Mouse (Mus musculus) heart, adult 2 months (tissue): ENCODE results near the gene AV320801. TPM values are rescaled to one million over a fixed set of nuclear protein-coding genes. Genes with fewer than 3 reads are reported as not detected.
"Not testable (repeated sequence)": the region's sequence is repeated elsewhere in the genome, so short reads cannot be mapped to it uniquely, and the experiment has no call there.

Source experiments
- DNase-seq, 2 experiments: peaks; one replicate each; pipeline ENCODE4 v3.0.0; 2021
- H3K27ac ChIP-seq: fragments of 200-600 bp; 2 replicates; pipeline ENCODE4 v1.8.1; 2022
- H3K27me3 ChIP-seq: fragments of 200-500 bp; 2 replicates; pipeline ENCODE4 v1.6.1; 2012; ENCODE audit warnings: mild to moderate bottlenecking, low read length, inconsistent platforms, mixed read lengths; ENCODE audit not compliant: control insufficient read depth, insufficient read depth
- H3K36me3 ChIP-seq: fragments of 200-500 bp; 2 replicates; pipeline ENCODE4 v1.6.1; 2012; ENCODE audit warnings: low read length, inconsistent platforms; ENCODE audit not compliant: control insufficient read depth, insufficient read depth
- H3K4me1 ChIP-seq: fragments of 200-500 bp; 2 replicates; pipeline ENCODE4 v1.6.1; 2011; ENCODE audit warnings: low read length; ENCODE audit not compliant: control insufficient read depth, insufficient read depth
- H3K4me3 ChIP-seq: fragments of 200-600 bp; 2 replicates; pipeline ENCODE4 v1.8.1; 2022
- H3K79me2 ChIP-seq: fragments of 200-500 bp; replicated peaks from 2 replicates; pipeline ENCODE4 v1.6.1; 2012; ENCODE audit warnings: mild to moderate bottlenecking, inconsistent platforms, low read length, moderate library complexity, mixed read lengths; ENCODE audit not compliant: control insufficient read depth, insufficient read depth
- H3K9ac ChIP-seq: fragments of 200-500 bp; 2 replicates; pipeline ENCODE4 v1.6.1; 2012; ENCODE audit warnings: low read depth, mild to moderate bottlenecking, control low read depth, inconsistent platforms, low read length, mixed read lengths
- WGBS: fragments of 180-500 bp; shearing (Covaris S2); methylation state at CpG from one replicate; pipeline ENCODE4 v1.1.7; 2018; 5-methylcytosine and 5-hydroxymethylcytosine counted together
- intact Hi-C: fragments of 180-260 bp; cut with DNase I; formaldehyde crosslinking; loops from one replicate; pipeline ENCODE4 v1.15.1; 2025
- long read RNA-seq: library from polyadenylated mRNA; stranded (forward); transcript quantifications from one replicate; pipeline ENCODE4 v2.0.0, GENCODE M21; 2021
- polyA plus RNA-seq: library from polyadenylated mRNA; depleted of rRNA; stranded (reverse); fragments of >200 nt; gene quantifications from 2 replicates; pipeline ENCODE4 v1.2.3, GENCODE M21; 2012; rRNA removed
- total RNA-seq, 2 experiments: library from RNA; stranded (reverse); gene quantifications; 2 replicates each; pipeline ENCODE4 v1.2.3; 2021

Gene AV320801
- total RNA-seq = not detected
- polyA plus RNA-seq = not detected in 2 replicates
- long read RNA-seq = 0 reads

DNA sequence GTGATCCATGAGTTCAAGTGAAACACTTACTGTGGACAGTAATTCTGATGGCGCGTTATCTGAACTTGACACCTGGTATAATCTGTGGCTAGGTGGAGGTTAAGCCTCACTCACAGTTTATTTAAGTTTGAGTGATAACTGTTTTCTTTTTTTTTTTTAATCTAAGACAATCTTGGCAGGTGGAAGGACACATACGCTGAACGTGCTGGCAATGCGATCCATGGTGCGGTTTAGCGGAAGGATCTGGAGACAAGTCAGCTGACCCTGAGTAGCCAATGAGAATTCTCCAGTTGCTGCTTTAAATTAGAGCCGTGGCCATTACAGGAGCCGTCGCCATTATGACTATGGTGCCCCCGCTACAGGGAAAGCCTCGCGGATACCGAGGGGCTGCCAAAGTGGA is at the start of gene AV320801:
Gene AV320801 (plus strand): TSS at position 301 of the 400 bp plus-strand sequence.
- intact Hi-C loops, DNase-seq: not testable (repeated sequence)

GRCm38 (mm10) chrX:135464160-135464559 is 30.2 kb upstream of the AV320801 start:
- WGBS = no CpG with 5 or more reads among the region's 3 CpGs
- not testable (repeated sequence) for H3K79me2 ChIP-seq

More for the DNA sequence above, at the start of gene AV320801:
- not testable (repeated sequence) for H3K27me3 ChIP-seq, H3K36me3 ChIP-seq, H3K4me1 ChIP-seq, H3K79me2 ChIP-seq, H3K27ac ChIP-seq, H3K9ac ChIP-seq, H3K4me3 ChIP-seq
- WGBS = 91% methylated on average over 7 of the region's 14 CpGs

GRCm38 (mm10) chrX:135481902-135482301 is 12.5 kb upstream of the AV320801 start:
- H3K4me1 ChIP-seq, H3K9ac ChIP-seq, H3K27ac ChIP-seq, H3K36me3 ChIP-seq, H3K27me3 ChIP-seq, H3K4me3 ChIP-seq, intact Hi-C loops, H3K79me2 ChIP-seq, DNase-seq: not testable (repeated sequence)
- whole genome bisulfite sequencing = no CpG with 5 or more reads among the region's 6 CpGs

More at GRCm38 (mm10) chrX:135464160-135464559, 30.2 kb upstream of the AV320801 start:
- DNase-seq, H3K4me3 ChIP-seq, H3K9ac ChIP-seq, intact Hi-C loops, H3K4me1 ChIP-seq, H3K27me3 ChIP-seq, H3K27ac ChIP-seq, H3K36me3 ChIP-seq: not testable (repeated sequence)

DNA sequence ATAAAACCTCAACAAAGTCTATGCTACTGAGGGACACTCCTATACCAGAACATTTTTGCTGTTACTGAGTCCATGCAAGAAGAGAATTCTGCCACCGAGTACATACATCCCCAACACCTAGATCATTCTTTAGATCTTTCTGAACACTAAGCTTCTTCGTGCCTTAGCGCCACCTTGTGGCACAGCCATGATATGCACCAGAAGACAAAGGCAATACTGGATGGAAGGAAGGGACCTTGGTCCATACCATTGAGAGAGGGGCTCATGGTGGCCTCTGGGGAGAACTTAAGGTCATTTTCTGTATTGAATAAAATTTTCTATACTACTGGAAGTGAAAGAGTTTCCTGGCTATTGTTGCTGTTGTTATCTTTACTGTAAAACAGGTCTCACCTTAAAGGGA is 11.2 kb upstream of the AV320801 start:
- DNase-seq, H3K4me1 ChIP-seq, H3K9ac ChIP-seq, H3K4me3 ChIP-seq, intact Hi-C loops, H3K27ac ChIP-seq, H3K27me3 ChIP-seq, H3K36me3 ChIP-seq, H3K79me2 ChIP-seq: not testable (repeated sequence)
- no CpG with 5 or more reads among the region's 3 CpGs for WGBS

Other genes starting within 250 kb of the AV320801 start
- not detected for gene Pramel3, start 192.3 kb upstream of the AV320801 start, total RNA-seq
- 0.06 TPM in 1 of 2 replicates, not detected in the other for gene Pramel3, start 192.3 kb upstream of the AV320801 start, polyA plus RNA-seq
- gene Gm5128, start 121.3 kb upstream of the AV320801 start, total RNA-seq = not detected
- not detected in 2 replicates for gene Gm5128, start 121.3 kb upstream of the AV320801 start, polyA plus RNA-seq
- gene Gm7903, start 60.8 kb upstream of the AV320801 start, total RNA-seq = not detected
- not detected in 2 replicates for gene Gm7903, start 60.8 kb upstream of the AV320801 start, polyA plus RNA-seq
- under 1 TPM in 1 of 2 experiments, not detected in 1; 0.13 TPM for gene Nxf7, start 104.2 kb downstream of the AV320801 start, total RNA-seq
- gene Nxf7, start 104.2 kb downstream of the AV320801 start, polyA plus RNA-seq = not detected in 2 replicates
- not detected for gene Prame, start 133.1 kb downstream of the AV320801 start, total RNA-seq
- not detected in 2 replicates for gene Prame, start 133.1 kb downstream of the AV320801 start, polyA plus RNA-seq
- gene Tcp11x2, start 199.2 kb downstream of the AV320801 start, total RNA-seq = not detected
- not detected in 2 replicates for gene Tcp11x2, start 199.2 kb downstream of the AV320801 start, polyA plus RNA-seq
- not detected for gene Tmsb15a, start 230.7 kb downstream of the AV320801 start, total RNA-seq
- gene Tmsb15a, start 230.7 kb downstream of the AV320801 start, polyA plus RNA-seq = not detected in 2 replicates
- 1 to 10 TPM; 4.9 to 6.5 TPM for gene Armcx5, start 248.1 kb downstream of the AV320801 start, total RNA-seq
- gene Armcx5, start 248.1 kb downstream of the AV320801 start, polyA plus RNA-seq = 1.8 and 3.0 TPM in 2 replicates
- 10 to 100 TPM; 18.3 to 25.0 TPM for gene Gprasp1, start 248.1 kb downstream of the AV320801 start, total RNA-seq
- 7.9 and 11.6 TPM in 2 replicates for gene Gprasp1, start 248.1 kb downstream of the AV320801 start, polyA plus RNA-seq